Mouse (Mus musculus) MEL (cell line): ENCODE results near the gene Fcer2a. TPM values are rescaled to one million over a fixed set of nuclear protein-coding genes. Genes with fewer than 3 reads are reported as not detected.

Experiments used
- DNase-seq: peaks from one replicate; pipeline ENCODE4 v3.0.0; 2011; ENCODE audit warnings: low read depth, low spot score
- H3K27ac ChIP-seq: 2 replicates; pipeline ENCODE4 v1.5.1; 2012; ENCODE audit warnings: low read depth, mild to moderate bottlenecking, control low read depth, low read length, moderate library complexity; ENCODE audit not compliant: control insufficient read depth
- H3K27me3 ChIP-seq, 2 experiments: fragments of 150-350 bp in 1 of 2; sonication (generic) in 1 of 2; 2 replicates each; pipeline ENCODE4 v1.6.1; 2012; ENCODE audit warnings: low read length in 2 of 2, mild to moderate bottlenecking in 2 of 2, improper control_type of control experiment in 1 of 2, moderate library complexity in 1 of 2; ENCODE audit not compliant: insufficient read depth in 2 of 2, control insufficient read depth in 1 of 2
- H3K36me3 ChIP-seq, 2 experiments: 2 replicates each; pipeline ENCODE4 v1.6.1; 2012 to 2014; ENCODE audit warnings: low read length in 2 of 2, improper control_type of control experiment in 1 of 2, inconsistent platforms in 1 of 2, mild to moderate bottlenecking in 1 of 2; ENCODE audit not compliant: insufficient read depth in 2 of 2, control insufficient read depth in 1 of 2
- H3K4me1 ChIP-seq, 2 experiments: fragments of 150-350 bp in 1 of 2; sonication (generic) in 1 of 2; 2 replicates each; pipeline ENCODE4 v1.6.1; 2012; ENCODE audit warnings: low read length in 2 of 2, improper control_type of control experiment in 1 of 2, mild to moderate bottlenecking in 1 of 2; ENCODE audit not compliant: insufficient read depth in 2 of 2, control insufficient read depth in 1 of 2
- H3K4me3 ChIP-seq, 2 experiments: fragments of 150-350 bp in 1 of 2; sonication (generic) in 1 of 2; 2 replicates each; pipeline ENCODE4 v1.5.1; 2012; ENCODE audit warnings: low read depth in 2 of 2, low read length in 2 of 2, mild to moderate bottlenecking in 2 of 2, moderate library complexity in 2 of 2, control low read depth in 1 of 2, improper control_type of control experiment in 1 of 2; ENCODE audit not compliant: control insufficient read depth in 1 of 2, insufficient read depth in 1 of 2
- H3K79me2 ChIP-seq: 2 replicates; pipeline ENCODE4 v1.6.1; 2012; ENCODE audit warnings: mild to moderate bottlenecking, low read length, moderate library complexity; ENCODE audit not compliant: control insufficient read depth, poor library complexity, insufficient read depth
- H3K9ac ChIP-seq: 2 replicates; pipeline ENCODE4 v1.6.1; 2012; ENCODE audit warnings: low read depth, mild to moderate bottlenecking, control low read depth, low read length, moderate library complexity; ENCODE audit not compliant: control insufficient read depth, poor library complexity, severe bottlenecking
- H3K9me3 ChIP-seq: fragments of 150-350 bp; sonication (generic); replicated peaks from 2 replicates; pipeline ENCODE4 v1.6.1; 2012; ENCODE audit warnings: mild to moderate bottlenecking, low read length, improper control_type of control experiment, moderate library complexity; ENCODE audit not compliant: insufficient read depth
- CTCF ChIP-seq, 3 experiments: IDR thresholded peaks in 2 of 3; conservative IDR thresholded peaks in 1 of 3; 2 replicates each; pipeline ENCODE4 v1.5.1; 2011 to 2012; ENCODE audit warnings: low read length in 3 of 3, low read depth in 2 of 3, mild to moderate bottlenecking in 2 of 3, improper control_type of control experiment in 1 of 3, inconsistent platforms in 1 of 3, mixed read lengths in 1 of 3, moderate library complexity in 1 of 3; ENCODE audit not compliant: control insufficient read depth in 1 of 3, insufficient read depth in 1 of 3, poor library complexity in 1 of 3, severe bottlenecking in 1 of 3
- E2F4 ChIP-seq: IDR thresholded peaks from 2 replicates; pipeline ENCODE4 v1.6.1; 2011; ENCODE audit warnings: low read depth, low read length, improper control_type of control experiment, borderline replicate concordance
- ETS1 ChIP-seq: IDR thresholded peaks from 2 replicates; pipeline ENCODE4 v1.6.1; 2012; ENCODE audit warnings: low read depth, mild to moderate bottlenecking, inconsistent platforms, low read length, improper control_type of control experiment, moderate library complexity
- GABPA ChIP-seq: IDR thresholded peaks from 2 replicates; pipeline ENCODE4 v1.6.1; 2012; ENCODE audit warnings: low read depth, mild to moderate bottlenecking, inconsistent platforms, low read length, improper control_type of control experiment, moderate library complexity
- GATA1 ChIP-seq: IDR thresholded peaks from 2 replicates; pipeline ENCODE4 v1.6.1; 2011; ENCODE audit warnings: low read depth, low read length, improper control_type of control experiment
- HCFC1 ChIP-seq: IDR thresholded peaks from 2 replicates; pipeline ENCODE4 v1.6.1; 2012; ENCODE audit warnings: low read depth, mild to moderate bottlenecking, inconsistent platforms, low read length, improper control_type of control experiment, moderate library complexity
- KAT2A ChIP-seq: conservative IDR thresholded peaks from 2 replicates; pipeline ENCODE4 v1.6.1; 2012; ENCODE audit warnings: low read depth, low read length, improper control_type of control experiment, inconsistent platforms
- MYB ChIP-seq: IDR thresholded peaks from 2 replicates; pipeline ENCODE4 v1.6.1; 2011; ENCODE audit warnings: mild to moderate bottlenecking, low read depth, low read length, improper control_type of control experiment
- NELFE ChIP-seq: IDR thresholded peaks from 2 replicates; pipeline ENCODE4 v1.6.1; 2011; ENCODE audit warnings: low read depth, low read length, improper control_type of control experiment
- NRF1 ChIP-seq: IDR thresholded peaks from 2 replicates; pipeline ENCODE4 v1.6.1; 2014; ENCODE audit warnings: low read depth, mild to moderate bottlenecking, inconsistent platforms, low read length, improper control_type of control experiment, moderate library complexity; ENCODE audit not compliant: poor library complexity, insufficient read depth, severe bottlenecking
- POLR2A ChIP-seq, 2 experiments: IDR thresholded peaks; 2 replicates each; pipeline ENCODE4 v1.6.1; 2011 to 2012; ENCODE audit warnings: low read length in 2 of 2, mild to moderate bottlenecking in 2 of 2, control low read depth in 1 of 2, improper control_type of control experiment in 1 of 2, low read depth in 1 of 2, moderate library complexity in 1 of 2; ENCODE audit not compliant: control insufficient read depth in 1 of 2, insufficient read depth in 1 of 2, poor library complexity in 1 of 2
- POLR2AphosphoS2 ChIP-seq: IDR thresholded peaks from 2 replicates; pipeline ENCODE4 v1.6.1; 2011; ENCODE audit warnings: low read length, improper control_type of control experiment
- POLR2AphosphoS5 ChIP-seq: IDR thresholded peaks from 2 replicates; pipeline ENCODE4 v1.6.1; 2012; ENCODE audit warnings: low read depth, borderline replicate concordance, mild to moderate bottlenecking, inconsistent platforms, low read length, moderate library complexity, mixed read lengths
- RCOR1 ChIP-seq: IDR thresholded peaks from 2 replicates; pipeline ENCODE4 v1.6.1; 2012; ENCODE audit warnings: low read depth, mild to moderate bottlenecking, inconsistent platforms, low read length, improper control_type of control experiment
- SIN3A ChIP-seq: IDR thresholded peaks from 2 replicates; pipeline ENCODE4 v1.6.1; 2012; ENCODE audit warnings: low read length, improper control_type of control experiment, inconsistent platforms
- SMC3 ChIP-seq: IDR thresholded peaks from 2 replicates; pipeline ENCODE4 v1.6.1; 2011; ENCODE audit warnings: low read depth, low read length, improper control_type of control experiment
- TAL1 ChIP-seq: IDR thresholded peaks from 2 replicates; pipeline ENCODE4 v1.6.1; 2012; ENCODE audit warnings: mild to moderate bottlenecking, inconsistent platforms, low read length, moderate library complexity, mixed read lengths
- TBP ChIP-seq: IDR thresholded peaks from 2 replicates; pipeline ENCODE4 v1.8.0; 2011; ENCODE audit warnings: low read depth, low read length, improper control_type of control experiment
- TCF12 ChIP-seq: IDR thresholded peaks from 2 replicates; pipeline ENCODE4 v1.6.1; 2014; ENCODE audit warnings: low read depth, mild to moderate bottlenecking, inconsistent platforms, low read length, improper control_type of control experiment, moderate library complexity
- UBTF ChIP-seq: IDR thresholded peaks from 2 replicates; pipeline ENCODE4 v1.6.1; 2012; ENCODE audit warnings: low read depth, mild to moderate bottlenecking, inconsistent platforms, low read length, improper control_type of control experiment, moderate library complexity, borderline replicate concordance; ENCODE audit not compliant: insufficient read depth
- USF2 ChIP-seq, 2 experiments: IDR thresholded peaks; 2 replicates each; pipeline ENCODE4 v1.6.1; 2011 to 2012; ENCODE audit warnings: improper control_type of control experiment in 2 of 2, low read length in 2 of 2, borderline replicate concordance in 1 of 2, inconsistent platforms in 1 of 2, low read depth in 1 of 2, mild to moderate bottlenecking in 1 of 2; ENCODE audit not compliant: insufficient read depth in 1 of 2
- ZC3H11A ChIP-seq: IDR thresholded peaks from 2 replicates; pipeline ENCODE4 v1.6.1; 2012; ENCODE audit warnings: low read depth, mild to moderate bottlenecking, inconsistent platforms, low read length, improper control_type of control experiment
- ZMIZ1 ChIP-seq: IDR thresholded peaks from 2 replicates; pipeline ENCODE4 v1.6.1; 2012; ENCODE audit warnings: low read depth, mild to moderate bottlenecking, inconsistent platforms, low read length, improper control_type of control experiment, moderate library complexity
- polyA plus RNA-seq, 2 experiments: library from polyadenylated mRNA; stranded (reverse) in 1 of 2; unstranded in 1 of 2; fragments of >175 nt in 1 of 2; fragments of >200 nt in 1 of 2; gene quantifications; 2 replicates each; pipeline versions ENCODE4 v1.2.1 to v1.2.4; 2012; ENCODE audit warnings: low replicate concordance in 2 of 2, low read depth in 1 of 2; ENCODE audit not compliant: insufficient read length in 2 of 2, insufficient read depth in 1 of 2, missing spikeins in 1 of 2
- total RNA-seq: library from RNA; depleted of rRNA; stranded (reverse); fragments of 300-350 nt; gene quantifications from 2 replicates; pipeline ENCODE4 v1.2.3, GENCODE M21; 2012

The Fcer2a gene
- total and polyA plus RNA-seq, 3 experiments, result 0.07 TPM; not detected in 2

- no peak overlapping the region for H3K4me3 ChIP-seq
- no peak for DNase-seq
- H3K9me3 ChIP-seq, result no peaks in the 10 kb centered on the region
- H3K79me2 ChIP-seq, result no peaks in the 10 kb centered on the region
- H3K27ac ChIP-seq, result no peak overlapping the region
- no peaks in the 10 kb centered on the region for H3K4me1 ChIP-seq
- H3K9ac ChIP-seq, result no peak overlapping the region
- no peaks in the 10 kb centered on the region for H3K27me3 ChIP-seq
- H3K36me3 ChIP-seq, result no peaks in the 10 kb centered on the region
- TF ChIP-seq POLR2A (IDR thresholded peaks at IDR 0.05; ENCODE audit: control insufficient read depth in 1 of 2, insufficient read depth in 1 of 2, low read depth in 1 of 2, low read length in 2 of 2, poor library complexity in 1 of 2) (no peak), RCOR1 (no peak), UBTF (no peak), MYB (no peak), SMC3 (no peak), ETS1 (no peak), TAL1 (no peak), E2F4 (no peak), POLR2AphosphoS2 (no peak), TCF12 (no peak), NELFE (no peak), GATA1 (no peak), POLR2AphosphoS5 (no peak), USF2 (IDR thresholded peaks at IDR 0.05; ENCODE audit: borderline replicate concordance in 1 of 2, insufficient read depth in 1 of 2, low read depth in 1 of 2, low read length in 2 of 2) (no peak), GABPA (no peak), ZC3H11A (no peak), HCFC1 (no peak), NRF1 (no peak), ZMIZ1 (no peak), SIN3A (no peak)
These were observed 3.2 kb downstream of the Fcer2a start for GRCm38 (mm10) chr8:3690774-3691173.

DNA sequence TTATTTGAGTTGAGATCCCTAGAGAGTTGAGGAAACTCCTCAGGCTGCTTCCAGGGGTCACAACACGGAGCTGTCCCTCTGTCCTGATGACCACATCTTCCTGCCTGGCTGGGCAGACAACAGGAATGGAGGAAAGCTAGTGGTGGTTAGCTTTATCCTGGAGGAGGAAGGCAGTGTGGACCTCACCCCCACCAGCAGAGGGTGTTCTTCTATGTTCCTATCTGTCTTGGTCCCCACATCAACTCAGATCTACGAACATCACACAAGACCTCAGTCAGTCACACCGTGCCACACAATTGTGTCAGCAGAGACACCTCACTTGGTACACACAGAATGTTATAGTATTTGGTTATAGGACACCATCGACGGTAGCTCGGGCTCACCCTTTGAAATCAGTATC, 6.4 kb downstream of the Fcer2a start:
- no peaks in the 10 kb centered on the region for H3K79me2 ChIP-seq
- no peaks in the 10 kb centered on the region for H3K9me3 ChIP-seq
- TF ChIP-seq ZC3H11A (no peak), KAT2A (no peak), TBP (no peak), SMC3 (peak; percentile 25; the same call in 1 of the 2 replicates), TAL1 (no peak), CTCF (IDR thresholded peaks at IDR 0.05 in 2 of 3, conservative IDR thresholded peaks at IDR 0.05 in 1 of 3; ENCODE audit: control insufficient read depth in 1 of 3, insufficient read depth in 1 of 3, low read depth in 2 of 3, low read length in 3 of 3, poor library complexity in 1 of 3, severe bottlenecking in 1 of 3) (peak; percentile 12 to 29 (median 17); a peak in 2 of 6 replicates)
- DNase-seq, result no peak
- no peaks in the 10 kb centered on the region for H3K27me3 ChIP-seq
- no peak overlapping the region for H3K9ac ChIP-seq
- no peak overlapping the region for H3K4me3 ChIP-seq
- no peaks in the 10 kb centered on the region for H3K36me3 ChIP-seq
- H3K4me1 ChIP-seq, result no peaks in the 10 kb centered on the region
- H3K27ac ChIP-seq, result no peak overlapping the region
